Mouse (Mus musculus): ENCODE data around the gene Olfr1053. TPM values are rescaled to one million over a fixed set of nuclear protein-coding genes. Genes with fewer than 3 reads are reported as not detected.

Gene Olfr1053
- polyA plus RNA-seq (2017; shearing (Covaris generic)) = not detected

DNA sequence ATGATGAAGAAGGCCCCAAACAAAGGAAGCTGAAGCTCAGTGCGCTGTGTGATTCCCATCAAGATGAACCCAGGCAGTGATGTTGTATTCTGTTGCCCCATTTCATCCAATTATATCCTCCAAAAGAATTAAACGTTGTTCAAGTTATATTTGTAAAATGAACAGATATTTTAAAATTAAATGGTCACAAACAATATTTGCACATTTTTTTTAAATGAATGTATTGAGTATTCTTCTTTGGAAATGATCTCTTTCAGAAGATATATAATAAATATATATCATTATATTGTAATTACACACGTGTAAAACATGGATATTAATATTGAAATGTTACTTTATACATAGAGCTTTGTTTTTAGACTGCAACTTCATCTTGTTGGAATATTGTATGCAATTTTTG, at the start of gene Olfr1053:
TSS of gene Olfr1053 (minus strand) at position 101 of the 400 bp plus-strand sequence.

GRCm38 (mm10) chr2:86362369-86362768, 47.3 kb upstream of the Olfr1053 start, which contains the start of gene Olfr1056:
Olfr1056 (minus strand) TSS chr2:86362469.

DNA sequence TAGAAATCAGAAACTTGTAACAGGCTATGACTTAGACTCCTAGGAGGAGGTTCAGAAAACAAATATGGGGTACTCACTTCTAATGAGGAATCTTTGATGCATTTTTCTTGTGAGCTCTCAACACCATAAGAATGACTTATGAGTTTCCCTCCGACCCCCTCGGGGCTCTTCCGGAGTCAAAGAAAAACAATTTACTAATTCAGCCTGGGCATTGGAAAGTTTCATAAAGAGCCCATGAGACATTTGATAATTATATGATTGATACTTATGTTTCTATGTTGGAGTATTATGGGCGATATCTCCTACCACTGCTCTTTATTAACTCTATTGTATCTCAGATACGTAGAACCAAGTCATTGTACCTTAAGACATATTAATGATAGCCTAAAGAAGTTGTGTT, 35.1 kb upstream of the Olfr1053 start, which contains the start of gene Olfr1055:
TSS of gene Olfr1055 (minus strand) at position 101 of the 400 bp plus-strand sequence.

DNA sequence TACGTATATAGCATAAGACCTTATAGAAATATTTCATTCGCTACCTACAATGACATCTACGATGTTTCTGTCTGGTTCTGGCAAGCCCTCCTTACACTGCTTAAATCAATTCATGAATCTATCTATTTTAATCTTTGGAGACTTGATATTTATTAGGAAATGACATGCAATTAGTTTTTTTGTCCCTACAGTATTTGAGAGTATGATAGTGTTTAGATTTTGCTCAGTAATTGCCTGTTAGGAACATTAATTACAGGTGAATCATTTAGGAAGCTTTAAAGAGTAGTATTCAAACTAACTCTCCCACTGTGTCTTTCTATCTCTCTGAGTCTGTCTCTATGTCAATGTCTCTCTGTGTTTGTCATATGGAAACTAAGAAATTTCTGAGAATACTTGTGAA, 20.2 kb upstream of the Olfr1053 start, which contains the start of gene Olfr1054:
TSS of gene Olfr1054 (minus strand) at position 101 of the 400 bp plus-strand sequence.

DNA sequence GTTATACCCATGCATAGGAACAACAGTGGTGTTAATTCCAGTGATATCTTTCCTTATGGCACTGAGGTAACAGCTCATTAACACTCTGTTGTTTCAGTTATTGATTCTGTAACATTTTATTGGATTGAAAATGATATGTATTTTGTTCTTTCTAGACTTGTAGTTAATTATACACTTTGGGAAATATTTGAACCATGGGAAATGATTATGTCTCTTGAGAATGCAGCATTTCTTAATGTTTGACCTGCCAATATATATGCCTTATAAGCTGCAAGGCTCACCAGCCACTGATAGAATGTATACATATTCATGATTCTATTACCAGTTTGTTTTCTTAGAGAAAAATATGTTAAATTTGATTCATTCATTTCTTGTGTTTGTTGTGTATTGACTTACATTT, 22.9 kb downstream of the Olfr1053 start, which contains the start of gene Olfr1052:
TSS of gene Olfr1052 (plus strand) at position 301 of the 400 bp plus-strand sequence.

GRCm38 (mm10) chr2:86278988-86279387, 36.1 kb downstream of the Olfr1053 start, which contains the start of gene Olfr1051:
Olfr1051 (minus strand) TSS chr2:86279088.

Other genes with a start within 250 kb of the Olfr1053 start
- gene Olfr1036, start 241.3 kb downstream of the Olfr1053 start, polyA plus RNA-seq (2017; shearing (Covaris generic)) = not detected
- not detected for gene Olfr1037, start 227.9 kb downstream of the Olfr1053 start, polyA plus RNA-seq (2017; shearing (Covaris generic))
- gene Olfr1039, start 179.4 kb downstream of the Olfr1053 start, polyA plus RNA-seq (2017; shearing (Covaris generic)) = not detected
- gene Olfr1040, start 168.6 kb downstream of the Olfr1053 start, polyA plus RNA-seq (2017; shearing (Covaris generic)) = not detected
- not detected for gene Olfr1042, start 153.4 kb downstream of the Olfr1053 start, polyA plus RNA-seq (2017; shearing (Covaris generic))
- gene Olfr1043, start 147.8 kb downstream of the Olfr1053 start, polyA plus RNA-seq (2017; shearing (Covaris generic)) = not detected
- not detected for gene Olfr1044, start 137.5 kb downstream of the Olfr1053 start, polyA plus RNA-seq (2017; shearing (Covaris generic))
- gene Olfr52, start 129.6 kb downstream of the Olfr1053 start, polyA plus RNA-seq (2017; shearing (Covaris generic)) = not detected
- not detected for gene Olfr1045, start 112.3 kb downstream of the Olfr1053 start, polyA plus RNA-seq (2017; shearing (Covaris generic))
- gene Olfr1046, start 96.0 kb downstream of the Olfr1053 start, polyA plus RNA-seq (2017; shearing (Covaris generic)) = not detected
- not detected for gene Olfr1047, start 83.9 kb downstream of the Olfr1053 start, polyA plus RNA-seq (2017; shearing (Covaris generic))
- not detected for gene Olfr1048, start 75.0 kb downstream of the Olfr1053 start, polyA plus RNA-seq (2017; shearing (Covaris generic))
- not detected for gene Olfr1049, start 57.0 kb downstream of the Olfr1053 start, polyA plus RNA-seq (2017; shearing (Covaris generic))
- gene Olfr1051, start 36.2 kb downstream of the Olfr1053 start, polyA plus RNA-seq (2017; shearing (Covaris generic)) = not detected
- gene Olfr1052, start 22.8 kb downstream of the Olfr1053 start, polyA plus RNA-seq (2017; shearing (Covaris generic)) = not detected
- gene Olfr1054, start 20.1 kb upstream of the Olfr1053 start, polyA plus RNA-seq (2017; shearing (Covaris generic)) = not detected
- not detected for gene Olfr1055, start 35.0 kb upstream of the Olfr1053 start, polyA plus RNA-seq (2017; shearing (Covaris generic))
- not detected for gene Olfr1056, start 47.2 kb upstream of the Olfr1053 start, polyA plus RNA-seq (2017; shearing (Covaris generic))
- not detected for gene Olfr1057, start 63.1 kb upstream of the Olfr1053 start, polyA plus RNA-seq (2017; shearing (Covaris generic))
- gene Olfr1058, start 73.3 kb upstream of the Olfr1053 start, polyA plus RNA-seq (2017; shearing (Covaris generic)) = not detected
- gene Olfr1061, start 98.8 kb upstream of the Olfr1053 start, polyA plus RNA-seq (2017; shearing (Covaris generic)) = not detected
- gene Olfr1062, start 111.5 kb upstream of the Olfr1053 start, polyA plus RNA-seq (2017; shearing (Covaris generic)) = not detected
- not detected for gene Olfr1065, start 135.3 kb upstream of the Olfr1053 start, polyA plus RNA-seq (2017; shearing (Covaris generic))
- gene Olfr1066, start 141.0 kb upstream of the Olfr1053 start, polyA plus RNA-seq (2017; shearing (Covaris generic)) = not detected
- not detected for gene Olfr228, start 172.1 kb upstream of the Olfr1053 start, polyA plus RNA-seq (2017; shearing (Covaris generic))
- not detected for gene Olfr1076, start 193.2 kb upstream of the Olfr1053 start, polyA plus RNA-seq (2017; shearing (Covaris generic))
- not detected for gene Olfr1079, start 227.2 kb upstream of the Olfr1053 start, polyA plus RNA-seq (2017; shearing (Covaris generic))
- gene Olfr1080, start 243.0 kb upstream of the Olfr1053 start, polyA plus RNA-seq (2017; shearing (Covaris generic)) = not detected